ENCODE assay signal across 8 mouse cellular contexts in genomic region chr19:40831416-40832201, GRCm38 (mm10). TPM values are rescaled to one million over a fixed set of nuclear protein-coding genes. Genes with fewer than 3 reads are reported as not detected.
A peak's percentile ranks its signal among the peaks of the same experiment; 100 is the strongest.
DNase-seq lines count a peak whose midpoint lies in the region; ATAC-seq and TF ChIP-seq lines count a peak whose summit lies in the region.

No protein-coding gene starts in this region.

- intact Hi-C loops in gastrocnemius, postnatal 36 days (cut with DNase I) = no loop called here

- WGBS in hindbrain, embryonic 15.5 days = under 1% methylated on average over 75 of the region's 76 CpGs
- under 1% methylated on average over 75 of the region's 76 CpGs for WGBS in liver, adult 2 months
- WGBS in midbrain, embryonic 16.5 days = under 1% methylated on average over 63 of the region's 76 CpGs

- ATAC-seq in hindbrain, embryonic 15.5 days (ENCODE audit: low FRiP score, low read depth) = peak; percentile 83
- ATAC-seq in midbrain, embryonic 16.5 days = peak; percentile 66

- peaks cover 38% of the 10 kb centered on the region for H3K4me1 ChIP-seq in hindbrain, embryonic 15.5 days (replicated peaks)
- peaks cover 3% of the 10 kb centered on the region; the same call in 1 of the 2 replicates for H3K4me1 ChIP-seq in liver, adult 2 months (ENCODE audit: control insufficient read depth, insufficient read depth, low read length)
- peaks cover 42% of the 10 kb centered on the region for H3K4me1 ChIP-seq in midbrain, embryonic 16.5 days (ENCODE audit: control insufficient read depth, insufficient read depth, low read length)

- peak overlapping the region; percentile 65 for H3K4me3 ChIP-seq in hindbrain, embryonic 15.5 days
- peak overlapping the region; percentile 75 for H3K4me3 ChIP-seq in liver, adult 2 months (ENCODE audit: insufficient read depth, low read depth, low read length)
- H3K4me3 ChIP-seq in midbrain, embryonic 16.5 days (ENCODE audit: low read depth, low read length) = peak overlapping the region; percentile 78

- H3K27ac ChIP-seq in hindbrain, embryonic 15.5 days (replicated peaks) = peak overlapping the region; percentile 93
- peak overlapping the region; percentile 37; the same call in 1 of the 2 replicates for H3K27ac ChIP-seq in liver, adult 2 months (replicated peaks; ENCODE audit: insufficient read depth, low read depth, low read length)
- peak overlapping the region; percentile 96 for H3K27ac ChIP-seq in midbrain, embryonic 16.5 days (ENCODE audit: low read length)

- no peaks in the 10 kb centered on the region for H3K9me3 ChIP-seq in hindbrain, embryonic 15.5 days
- no peaks in the 10 kb centered on the region for H3K9me3 ChIP-seq in midbrain, embryonic 16.5 days (replicated peaks; ENCODE audit: control insufficient read depth, low read length, poor library complexity, severe bottlenecking)

- TF ChIP-seq CTCF in liver, adult 2 months (IDR thresholded peaks at IDR 0.05; ENCODE audit: low read depth, low read length) = no peak

- peak overlapping the region; percentile 85 for H3K9ac ChIP-seq in hindbrain, embryonic 15.5 days
- H3K9ac ChIP-seq in liver, adult 2 months (ENCODE audit: low read depth, low read length) = peak overlapping the region; percentile 91
- peak overlapping the region; percentile 95 for H3K9ac ChIP-seq in midbrain, embryonic 16.5 days (ENCODE audit: low read depth, low read length)

- H3K4me2 ChIP-seq in hindbrain, embryonic 15.5 days = peak overlapping the region; percentile 69
- peak overlapping the region; percentile 89 for H3K4me2 ChIP-seq in midbrain, embryonic 16.5 days (ENCODE audit: low read length)

- H3K36me3 ChIP-seq in hindbrain, embryonic 15.5 days = no peaks in the 10 kb centered on the region
- H3K36me3 ChIP-seq in liver, adult 2 months (ENCODE audit: control insufficient read depth, insufficient read depth, low read length) = no peaks in the 10 kb centered on the region
- H3K36me3 ChIP-seq in midbrain, embryonic 16.5 days (ENCODE audit: control insufficient read depth, insufficient read depth, low read length) = no peaks in the 10 kb centered on the region

- TF ChIP-seq POLR2A in liver, adult 2 months (IDR thresholded peaks at IDR 0.05; ENCODE audit: extremely low read depth, insufficient read depth, low read length) = no peak

- DNase-seq in gastrocnemius, adult 18-20 months (ENCODE audit: low spot score) = peak; percentile 19
- DNase-seq in gastrocnemius, postnatal 36 days = no peak
- DNase-seq in cerebellum, adult 9-10 months = peak; percentile 36
- peak; percentile 56 for DNase-seq in forelimb bud, embryonic 11.5 days (ENCODE audit: low read depth, low spot score)
- DNase-seq in liver, adult 2 months (ENCODE audit: extremely low read depth, low read depth, low spot score) = peak; percentile 13
- peak; percentile 41 to 67 for DNase-seq in spleen, postnatal 10 days (ENCODE audit: low spot score in 2 of 2)

- no peaks in the 10 kb centered on the region for H3K27me3 ChIP-seq in hindbrain, embryonic 15.5 days
- no peaks in the 10 kb centered on the region for H3K27me3 ChIP-seq in liver, adult 2 months (ENCODE audit: control insufficient read depth, insufficient read depth, low read length)
- H3K27me3 ChIP-seq in midbrain, embryonic 16.5 days (ENCODE audit: control insufficient read depth, insufficient read depth, low read depth, low read length) = no peaks in the 10 kb centered on the region

- H3K79me2 ChIP-seq in liver, adult 2 months (ENCODE audit: control insufficient read depth, insufficient read depth, low read length) = peaks cover 3% of the 10 kb centered on the region; the same call in 1 of the 2 replicates

RNA-seq across cellular contexts. Expression of gene Ccnj, which starts 0.5 kb away (rescaled TPM):
- 1 to 10 TPM; 2.6 to 2.7 TPM for total RNA-seq in gastrocnemius, adult 18-20 months (2021)
- total RNA-seq in gastrocnemius, postnatal 36 days (2021) = 1 to 10 TPM; 2.4 to 3.3 TPM
- 18.1 and 18.4 TPM in 2 replicates for polyA plus RNA-seq in hindbrain, embryonic 15.5 days (2015; fragmentation: Nextera tagmentation; extraction: Ambion mirVana)
- 1.0 and 1.1 TPM in 2 replicates for total RNA-seq in liver, adult 2 months (2014; rRNA removed)
- polyA plus RNA-seq in liver, adult 2 months (2012; rRNA removed) = 2.4 and 3.1 TPM in 2 replicates
- polyA plus RNA-seq in midbrain, embryonic 16.5 days (2015; fragmentation: Nextera tagmentation; extraction: Ambion mirVana) = 16.7 and 19.8 TPM in 2 replicates

Comparison
In these comparisons a context has a peak if more than half of its experiments do, and no peak if none do; other contexts are left out.
1. DNase-seq: peak in gastrocnemius, adult 18-20 months (single experiment), cerebellum, adult 9-10 months (single experiment), forelimb bud, embryonic 11.5 days (single experiment), liver, adult 2 months (single experiment) and spleen, postnatal 10 days (2 of 2); none in gastrocnemius, postnatal 36 days (0 of 2).
2. H3K27ac ChIP-seq: peak in every context shown above with its lines; median percentile 96 in midbrain, embryonic 16.5 days; 93 in hindbrain, embryonic 15.5 days; 37 in liver, adult 2 months.
3. Peak in every context shown above with its lines, with median percentiles within 50 percentile points of each other: H3K4me3 ChIP-seq and H3K9ac ChIP-seq.